ENCODE assay signal across 8 mouse cellular contexts in genomic region chr3:95124246-95124645, GRCm38 (mm10). TPM values are rescaled to one million over a fixed set of nuclear protein-coding genes. Genes with fewer than 3 reads are reported as not detected.
DNase-seq lines count a peak whose midpoint lies in the region; ATAC-seq and TF ChIP-seq lines count a peak whose summit lies in the region.

TSS of gene Tmod4 (plus strand) at chr3:95124476.

- H3K9me3 ChIP-seq in heart, embryonic 14.5 days (ENCODE audit: control insufficient read depth, low read length), result no peaks in the 10 kb centered on the region
- no peaks in the 10 kb centered on the region for H3K9me3 ChIP-seq in lung, postnatal 0 days (ENCODE audit: low read length)

- H3K4me3 ChIP-seq in cortical plate, adult 2 months (ENCODE audit: insufficient read depth, low read length), result no peak within 1 kb of the TSS
- H3K4me3 ChIP-seq in heart, embryonic 14.5 days (ENCODE audit: control insufficient read depth in 1 of 2, insufficient read depth in 1 of 2, low read depth in 1 of 2, low read length in 2 of 2), result no peak within 1 kb of the TSS
- no peak within 1 kb of the TSS for H3K4me3 ChIP-seq in lung, postnatal 0 days (ENCODE audit: low read depth, low read length)

- TF ChIP-seq EP300 in lung, postnatal 0 days (IDR thresholded peaks at IDR 0.05), result no peak

- TF ChIP-seq CTCF in cortical plate, adult 2 months (IDR thresholded peaks at IDR 0.05; ENCODE audit: extremely low read depth, insufficient read depth, low read length), result peak; percentile 43
- peak; percentile 71 for TF ChIP-seq CTCF in lung, postnatal 0 days (IDR thresholded peaks at IDR 0.05)

- no peak for TF ChIP-seq POLR2A in cortical plate, adult 2 months (IDR thresholded peaks at IDR 0.05; ENCODE audit: extremely low read depth, insufficient read depth, low read length)

- no peaks in the 10 kb centered on the region for H3K27me3 ChIP-seq in heart, embryonic 14.5 days (ENCODE audit: control insufficient read depth, insufficient read depth, low read length)
- H3K27me3 ChIP-seq in lung, postnatal 0 days (replicated peaks; ENCODE audit: insufficient read depth, low read length), result no peaks in the 10 kb centered on the region

- 51% methylated on average over 6 of the region's 6 CpGs for WGBS in heart, embryonic 14.5 days
- 51% methylated on average over 6 of the region's 6 CpGs for WGBS in lung, postnatal 0 days

- peak; percentile 34 to 53 for DNase-seq in kidney, postnatal 4 days
- DNase-seq in kidney, postnatal 25 days, result no peak
- DNase-seq in lung, postnatal 0 days (ENCODE audit: low spot score), result peak; percentile 51
- DNase-seq in frontal cortex, postnatal 36 days (ENCODE audit: low spot score in 2 of 2), result no peak
- DNase-seq in testis, postnatal 10 days (ENCODE audit: low spot score), result no peak
- DNase-seq in spleen, postnatal 4 days (ENCODE audit: low spot score in 2 of 2), result no peak

- H3K27ac ChIP-seq in cortical plate, adult 2 months (ENCODE audit: insufficient read depth, low read length), result no peak within 1 kb of the TSS
- H3K27ac ChIP-seq in heart, embryonic 14.5 days (replicated peaks in 1 of 2; ENCODE audit: control insufficient read depth in 1 of 2, insufficient read depth in 1 of 2, low read depth in 2 of 2, low read length in 2 of 2), result peak within 1 kb of the TSS; percentile 24 to 64
- H3K27ac ChIP-seq in lung, postnatal 0 days (ENCODE audit: low read length), result peak within 1 kb of the TSS; percentile 66

- H3K36me3 ChIP-seq in heart, embryonic 14.5 days (ENCODE audit: control insufficient read depth, insufficient read depth, low read length), result peaks cover 51% of the 10 kb centered on the region
- peaks cover 6% of the 10 kb centered on the region; the same call in 1 of the 2 replicates for H3K36me3 ChIP-seq in lung, postnatal 0 days (ENCODE audit: insufficient read depth, low read length)

- no peak within 1 kb of the TSS; the same call in 1 of the 2 replicates for H3K9ac ChIP-seq in heart, embryonic 14.5 days (ENCODE audit: low read length)
- H3K9ac ChIP-seq in lung, postnatal 0 days (replicated peaks; ENCODE audit: low read depth), result 0 out of 2 replicates have a peak within 1 kb of the TSS, but pooled peaks have one; percentile 5

- no peaks in the 10 kb centered on the region for H3K4me1 ChIP-seq in cortical plate, adult 2 months (ENCODE audit: control insufficient read depth, insufficient read depth, low read length)
- peaks cover 14% of the 10 kb centered on the region in 2 experiments for H3K4me1 ChIP-seq in heart, embryonic 14.5 days (ENCODE audit: control insufficient read depth in 2 of 2, insufficient read depth in 2 of 2, low read length in 2 of 2)
- peaks cover 8% of the 10 kb centered on the region; the same call in 1 of the 2 replicates for H3K4me1 ChIP-seq in lung, postnatal 0 days (ENCODE audit: insufficient read depth, low read depth, low read length)

- H3K4me2 ChIP-seq in heart, embryonic 14.5 days (ENCODE audit: low read length), result peak within 1 kb of the TSS; percentile 30
- 0 out of 2 replicates have a peak within 1 kb of the TSS, but pooled peaks have one; percentile 8 for H3K4me2 ChIP-seq in lung, postnatal 0 days (replicated peaks; ENCODE audit: low read depth, low read length)

- ATAC-seq in heart, embryonic 14.5 days (ENCODE audit: insufficient number of reproducible peaks, insufficient read depth, low FRiP score, low read depth), result peak; percentile 43; the same call in 1 of the 2 replicates
- peak; percentile 18 for ATAC-seq in lung, postnatal 0 days

RNA-seq across cellular contexts. Expression of gene Tmod4, which starts in this region (rescaled TPM):
- polyA plus RNA-seq in cortical plate, adult 2 months (2012; rRNA removed), result 0.72 and 0.77 TPM in 2 replicates
- 1.6 and 2.2 TPM in 2 replicates for polyA plus RNA-seq in heart, embryonic 14.5 days (2014; fragmentation: Nextera tagmentation; extraction: Ambion mirVana)
- polyA plus RNA-seq in lung, postnatal 0 days (2015; fragmentation: Nextera tagmentation; extraction: Ambion mirVana), result 2.0 and 2.9 TPM in 2 replicates

Comparison
In these comparisons a context has a peak if more than half of its experiments do, and no peak if none do; other contexts are left out.
1. DNase-seq: peak in kidney, postnatal 4 days (2 of 2) and lung, postnatal 0 days (single experiment); none in kidney, postnatal 25 days (0 of 2), frontal cortex, postnatal 36 days (0 of 2), testis, postnatal 10 days (single experiment) and spleen, postnatal 4 days (0 of 2).